17 mouse cellular contexts compared by ENCODE assay signal in the genomic region with DNA sequence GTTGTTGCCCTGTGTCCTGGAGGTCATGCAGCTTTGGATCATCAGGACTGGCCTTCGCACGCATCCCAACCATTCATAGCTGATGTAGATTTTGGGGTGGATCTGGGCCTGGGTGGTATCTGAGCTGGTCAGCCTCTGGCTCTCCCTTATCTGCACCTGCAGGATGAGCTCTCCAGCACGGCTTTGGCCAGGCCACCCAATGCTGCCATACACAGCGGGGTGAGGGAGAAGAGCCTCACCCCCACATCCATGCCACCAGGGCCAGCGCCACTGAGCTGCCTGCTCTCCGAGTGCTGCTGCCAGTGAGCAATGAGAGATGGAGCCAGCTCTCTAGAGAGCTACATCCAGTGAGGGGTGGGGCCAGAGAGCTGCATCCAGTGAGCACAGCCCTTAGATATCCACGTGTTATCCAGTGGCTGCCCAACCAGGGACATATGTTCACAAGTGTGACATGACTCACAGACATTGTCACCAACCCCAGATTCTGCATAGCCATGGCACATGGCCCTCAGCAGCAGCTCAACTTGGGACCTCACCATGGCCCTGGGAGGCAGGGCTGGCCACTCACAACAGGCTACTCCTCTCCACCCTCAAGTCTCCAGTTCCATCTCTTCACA. TPM values are rescaled to one million over a fixed set of nuclear protein-coding genes. Genes with fewer than 3 reads are reported as not detected.
A peak's percentile ranks its signal among the peaks of the same experiment; 100 is the strongest.
DNase-seq lines count a peak whose midpoint lies in the region; ATAC-seq and TF ChIP-seq lines count a peak whose summit lies in the region.
"Had no signal": no experiment of that assay in that cellular context is flagged by ENCODE, and none has a peak within 500 bp of the region (broad histone marks: within the 10 kb centered on the region; RNA-seq: fewer than 3 reads in every experiment).

No protein-coding gene starts in this region.

- 85% methylated on average over 7 of the region's 7 CpGs for WGBS in lung, embryonic 14.5 days
- WGBS in embryonic facial prominence, embryonic 11.5 days, result 91% methylated on average over 7 of the region's 7 CpGs
- WGBS in liver, postnatal 0 days (ENCODE audit: insufficient replicate concordance), result 65% methylated on average over 7 of the region's 7 CpGs
- 88% methylated on average over 7 of the region's 7 CpGs for WGBS in stomach, postnatal 0 days

- no peak for DNase-seq in lung, embryonic 14.5 days
- no peak for DNase-seq in lung, postnatal 10 days
- DNase-seq in embryonic facial prominence, embryonic 11.5 days (ENCODE audit: low spot score), result no peak
- peak; percentile 72 for DNase-seq in liver, postnatal 0 days
- DNase-seq in stomach, postnatal 0 days (ENCODE audit: low spot score), result no peak
- no peak for DNase-seq in right cerebral cortex, postnatal 4 days
- no peak for DNase-seq in cerebellum, postnatal 14 days
- DNase-seq: adrenal gland, adult 2 months; cerebellum, adult 2 months; thymus, postnatal 25 days had no signal

- no peaks in the 10 kb centered on the region for H3K4me1 ChIP-seq in lung, embryonic 14.5 days (ENCODE audit: insufficient read depth)
- H3K4me1 ChIP-seq in embryonic facial prominence, embryonic 11.5 days (ENCODE audit: control insufficient read depth, insufficient read depth, low read length), result no peaks in the 10 kb centered on the region
- peaks cover 13% of the 10 kb centered on the region; the same call in 1 of the 2 replicates for H3K4me1 ChIP-seq in liver, postnatal 0 days (ENCODE audit: insufficient read depth)
- H3K4me1 ChIP-seq in stomach, postnatal 0 days (replicated peaks; ENCODE audit: control insufficient read depth, insufficient read depth), result no peaks in the 10 kb centered on the region
- H3K4me1 ChIP-seq: embryonic facial prominence, embryonic 13.5 days; hindbrain, embryonic 12.5 days; midbrain, embryonic 10.5 days had no signal

- H3K9ac ChIP-seq in lung, embryonic 14.5 days, result no peak overlapping the region
- no peak overlapping the region for H3K9ac ChIP-seq in embryonic facial prominence, embryonic 11.5 days (replicated peaks; ENCODE audit: low read length)
- H3K9ac ChIP-seq in liver, postnatal 0 days (replicated peaks), result no peak overlapping the region
- no peak overlapping the region for H3K9ac ChIP-seq in stomach, postnatal 0 days (ENCODE audit: low read length)
- H3K9ac ChIP-seq: embryonic facial prominence, embryonic 13.5 days; hindbrain, embryonic 12.5 days had no signal

- peaks cover 85% of the 10 kb centered on the region for H3K36me3 ChIP-seq in lung, embryonic 14.5 days (ENCODE audit: insufficient read depth)
- no peaks in the 10 kb centered on the region; the same call in 1 of the 2 replicates for H3K36me3 ChIP-seq in embryonic facial prominence, embryonic 11.5 days (replicated peaks; ENCODE audit: control insufficient read depth, insufficient read depth, low read depth, low read length)
- peaks cover 30% of the 10 kb centered on the region for H3K36me3 ChIP-seq in liver, postnatal 0 days (replicated peaks; ENCODE audit: insufficient read depth, low read length)
- H3K36me3 ChIP-seq in stomach, postnatal 0 days (ENCODE audit: control insufficient read depth, insufficient read depth, low read length), result peaks cover 13% of the 10 kb centered on the region

- H3K4me3 ChIP-seq in lung, embryonic 14.5 days (ENCODE audit: low read depth, low read length), result no peak overlapping the region
- H3K4me3 ChIP-seq in embryonic facial prominence, embryonic 11.5 days (ENCODE audit: low read depth, low read length), result no peak overlapping the region
- no peak overlapping the region for H3K4me3 ChIP-seq in liver, postnatal 0 days (ENCODE audit: low read depth, low read length)
- no peak overlapping the region for H3K4me3 ChIP-seq in stomach, postnatal 0 days (ENCODE audit: low read depth, low read length)
- H3K4me3 ChIP-seq: embryonic facial prominence, embryonic 13.5 days; hindbrain, embryonic 12.5 days; midbrain, embryonic 10.5 days; myocyte had no signal

- H3K27ac ChIP-seq in lung, embryonic 14.5 days (ENCODE audit: low read depth), result no peak overlapping the region
- no peak overlapping the region for H3K27ac ChIP-seq in embryonic facial prominence, embryonic 11.5 days (replicated peaks; ENCODE audit: low read depth, low read length)
- H3K27ac ChIP-seq in liver, postnatal 0 days (ENCODE audit: low read depth), result peak overlapping the region; percentile 53
- no peak overlapping the region for H3K27ac ChIP-seq in stomach, postnatal 0 days (replicated peaks)
- H3K27ac ChIP-seq: embryonic facial prominence, embryonic 13.5 days; hindbrain, embryonic 12.5 days; kidney, postnatal 0 days; midbrain, embryonic 10.5 days had no signal

- peak; percentile 97 for TF ChIP-seq EP300 in liver, postnatal 0 days (IDR thresholded peaks at IDR 0.05; ENCODE audit: low read depth)
- no peak for TF ChIP-seq EP300 in stomach, postnatal 0 days (optimal IDR thresholded peaks at IDR 0.05)

- ATAC-seq in lung, embryonic 14.5 days (ENCODE audit: insufficient read depth), result peak; percentile 66
- ATAC-seq in embryonic facial prominence, embryonic 11.5 days (replicated peaks; ENCODE audit: insufficient number of reproducible peaks, low FRiP score, low TSS enrichment, low read depth), result 0 out of 2 replicates have a peak, but pooled peaks have one; percentile 48
- ATAC-seq in liver, postnatal 0 days, result peak; percentile 96
- peak; percentile 54 for ATAC-seq in stomach, postnatal 0 days (ENCODE audit: low FRiP score, low TSS enrichment)
- ATAC-seq: CD4-positive, CD25-positive, alpha-beta regulatory T cell, adult 4 months; Patski had no signal

- TF ChIP-seq CTCF in lung, embryonic 14.5 days (IDR thresholded peaks at IDR 0.05; ENCODE audit: low read depth), result no peak
- TF ChIP-seq CTCF in liver, postnatal 0 days (IDR thresholded peaks at IDR 0.05; ENCODE audit: low read depth), result peak; percentile 36
- no peak for TF ChIP-seq CTCF in stomach, postnatal 0 days (IDR thresholded peaks at IDR 0.05; ENCODE audit: low read depth)

- H3K4me2 ChIP-seq in lung, embryonic 14.5 days, result no peak overlapping the region
- no peak overlapping the region for H3K4me2 ChIP-seq in embryonic facial prominence, embryonic 11.5 days (ENCODE audit: low read depth, low read length)
- H3K4me2 ChIP-seq in liver, postnatal 0 days (ENCODE audit: low read depth, low read length), result peak overlapping the region; percentile 33
- no peak overlapping the region for H3K4me2 ChIP-seq in stomach, postnatal 0 days (replicated peaks; ENCODE audit: low read depth)
- H3K4me2 ChIP-seq: embryonic facial prominence, embryonic 13.5 days; hindbrain, embryonic 12.5 days had no signal

- no peaks in the 10 kb centered on the region for H3K27me3 ChIP-seq in lung, embryonic 14.5 days (ENCODE audit: insufficient read depth, low read length)
- no peaks in the 10 kb centered on the region for H3K27me3 ChIP-seq in embryonic facial prominence, embryonic 11.5 days (ENCODE audit: control insufficient read depth, insufficient read depth, low read length)
- H3K27me3 ChIP-seq in liver, postnatal 0 days (ENCODE audit: insufficient read depth, low read length), result no peaks in the 10 kb centered on the region
- no peaks in the 10 kb centered on the region for H3K27me3 ChIP-seq in stomach, postnatal 0 days (ENCODE audit: control insufficient read depth, insufficient read depth, low read length)
- H3K27me3 ChIP-seq: embryonic facial prominence, embryonic 13.5 days; hindbrain, embryonic 12.5 days; Patski had no signal

- H3K9me3 ChIP-seq in lung, embryonic 14.5 days (ENCODE audit: low read depth, low read length), result no peaks in the 10 kb centered on the region
- no peaks in the 10 kb centered on the region for H3K9me3 ChIP-seq in embryonic facial prominence, embryonic 11.5 days (replicated peaks; ENCODE audit: control insufficient read depth, low read length)
- no peaks in the 10 kb centered on the region for H3K9me3 ChIP-seq in liver, postnatal 0 days (ENCODE audit: low read length)
- H3K9me3 ChIP-seq in stomach, postnatal 0 days (ENCODE audit: control insufficient read depth, low read length), result no peaks in the 10 kb centered on the region
- H3K9me3 ChIP-seq: embryonic facial prominence, embryonic 13.5 days; hindbrain, embryonic 12.5 days; midbrain, embryonic 10.5 days had no signal

RNA-seq across cellular contexts. Expression of a gene that starts 27.8 kb away (rescaled TPM):
- 29.1 and 30.3 TPM in 2 replicates for polyA plus RNA-seq in lung, embryonic 14.5 days (2014; fragmentation: Nextera tagmentation; extraction: Ambion mirVana)
- polyA plus RNA-seq in embryonic facial prominence, embryonic 11.5 days (2014; fragmentation: Nextera tagmentation; extraction: Ambion mirVana), result 32.4 and 33.3 TPM in 2 replicates
- 34.6 and 36.2 TPM in 2 replicates for polyA plus RNA-seq in liver, postnatal 0 days (2015; fragmentation: Nextera tagmentation; extraction: Ambion mirVana)
- 36.8 and 41.3 TPM in 2 replicates for polyA plus RNA-seq in stomach, postnatal 0 days (2015; fragmentation: Nextera tagmentation; extraction: Ambion mirVana)

RNA-seq across cellular contexts. Expression of a gene that starts 28.3 kb away (rescaled TPM):
- 39.5 and 43.7 TPM in 2 replicates for polyA plus RNA-seq in lung, embryonic 14.5 days (2014; fragmentation: Nextera tagmentation; extraction: Ambion mirVana)
- 41.6 and 43.2 TPM in 2 replicates for polyA plus RNA-seq in embryonic facial prominence, embryonic 11.5 days (2014; fragmentation: Nextera tagmentation; extraction: Ambion mirVana)
- polyA plus RNA-seq in liver, postnatal 0 days (2015; fragmentation: Nextera tagmentation; extraction: Ambion mirVana), result 7.5 and 8.6 TPM in 2 replicates
- 19.7 and 19.8 TPM in 2 replicates for polyA plus RNA-seq in stomach, postnatal 0 days (2015; fragmentation: Nextera tagmentation; extraction: Ambion mirVana)

RNA-seq across cellular contexts. Expression of a gene that starts 35.1 kb away (rescaled TPM):
- polyA plus RNA-seq in lung, embryonic 14.5 days (2014; fragmentation: Nextera tagmentation; extraction: Ambion mirVana), result 15.2 and 15.3 TPM in 2 replicates
- 14.1 and 14.3 TPM in 2 replicates for polyA plus RNA-seq in embryonic facial prominence, embryonic 11.5 days (2014; fragmentation: Nextera tagmentation; extraction: Ambion mirVana)
- 4.9 and 6.6 TPM in 2 replicates for polyA plus RNA-seq in liver, postnatal 0 days (2015; fragmentation: Nextera tagmentation; extraction: Ambion mirVana)
- 7.2 and 8.3 TPM in 2 replicates for polyA plus RNA-seq in stomach, postnatal 0 days (2015; fragmentation: Nextera tagmentation; extraction: Ambion mirVana)

RNA-seq across cellular contexts. Expression of a gene that starts 41.9 kb away (rescaled TPM):
- polyA plus RNA-seq in lung, embryonic 14.5 days (2014; fragmentation: Nextera tagmentation; extraction: Ambion mirVana), result 72.9 and 73.7 TPM in 2 replicates
- polyA plus RNA-seq in embryonic facial prominence, embryonic 11.5 days (2014; fragmentation: Nextera tagmentation; extraction: Ambion mirVana), result 126 and 136 TPM in 2 replicates
- polyA plus RNA-seq in liver, postnatal 0 days (2015; fragmentation: Nextera tagmentation; extraction: Ambion mirVana), result 18.8 and 29.0 TPM in 2 replicates
- 32.6 and 33.2 TPM in 2 replicates for polyA plus RNA-seq in stomach, postnatal 0 days (2015; fragmentation: Nextera tagmentation; extraction: Ambion mirVana)

RNA-seq across cellular contexts. Expression of a gene that starts 51.0 kb away (rescaled TPM):
- 3.4 and 6.0 TPM in 2 replicates for polyA plus RNA-seq in lung, embryonic 14.5 days (2014; fragmentation: Nextera tagmentation; extraction: Ambion mirVana)
- polyA plus RNA-seq in embryonic facial prominence, embryonic 11.5 days (2014; fragmentation: Nextera tagmentation; extraction: Ambion mirVana), result 3.0 and 4.4 TPM in 2 replicates
- polyA plus RNA-seq in liver, postnatal 0 days (2015; fragmentation: Nextera tagmentation; extraction: Ambion mirVana), result 0.86 and 1.2 TPM in 2 replicates
- polyA plus RNA-seq in stomach, postnatal 0 days (2015; fragmentation: Nextera tagmentation; extraction: Ambion mirVana), result 21.6 and 23.4 TPM in 2 replicates
- polyA plus RNA-seq: CD4-positive, CD25-positive, alpha-beta regulatory T cell, adult 4 months had no signal
